Mouse (Mus musculus) frontal cortex, postnatal 10 days (tissue): ENCODE data around the gene Wwox.
"Not testable (repeated sequence)": the region's sequence is repeated elsewhere in the genome, so short reads cannot be mapped to it uniquely, and the experiment has no call there.

Experiments used
- DNase-seq, 2 experiments: peaks; one replicate each; pipeline ENCODE4 v3.0.0; 2022; ENCODE audit warnings: low spot score in 2 of 2, mixed read lengths in 1 of 2

Wwox gene

GRCm38 (mm10) chr8:114801428-114802134, 362.1 kb downstream of the Wwox start:
- DNase-seq: no peak

- no peak for DNase-seq
These were observed 363.7 kb downstream of the Wwox start for GRCm38 (mm10) chr8:114803113-114803512.

GRCm38 (mm10) chr8:114806826-114807420, 367.5 kb downstream of the Wwox start:
- DNase-seq: no peak

- DNase-seq: no peak
These were observed 368.4 kb downstream of the Wwox start for GRCm38 (mm10) chr8:114807676-114808426.

- no peak for DNase-seq
These were observed 371.0 kb downstream of the Wwox start for GRCm38 (mm10) chr8:114810470-114810869.

- no peak for DNase-seq
These were observed 374.4 kb downstream of the Wwox start for GRCm38 (mm10) chr8:114813830-114814229.

GRCm38 (mm10) chr8:114814769-114815736, 375.6 kb downstream of the Wwox start:
- DNase-seq: no peak

- no peak for DNase-seq
These were observed 376.9 kb downstream of the Wwox start for GRCm38 (mm10) chr8:114816343-114816742.

- DNase-seq: no peak
These were observed 377.5 kb downstream of the Wwox start for GRCm38 (mm10) chr8:114816949-114817348.

- no peak for DNase-seq
These were observed 382.1 kb downstream of the Wwox start for GRCm38 (mm10) chr8:114821543-114821942.

- DNase-seq: no peak
These were observed 386.0 kb downstream of the Wwox start for GRCm38 (mm10) chr8:114825460-114825859.

GRCm38 (mm10) chr8:114826991-114827390, 387.5 kb downstream of the Wwox start:
- no peak for DNase-seq

GRCm38 (mm10) chr8:114827810-114828209, 388.4 kb downstream of the Wwox start:
- DNase-seq: not testable (repeated sequence)

- no peak for DNase-seq
These were observed 392.1 kb downstream of the Wwox start for GRCm38 (mm10) chr8:114831595-114831994.

GRCm38 (mm10) chr8:114832251-114832774, 392.9 kb downstream of the Wwox start:
- DNase-seq: no peak

- DNase-seq: no peak
These were observed 395.3 kb downstream of the Wwox start for GRCm38 (mm10) chr8:114834730-114835129.

GRCm38 (mm10) chr8:114839998-114840397, 400.5 kb downstream of the Wwox start:
- DNase-seq: no peak

GRCm38 (mm10) chr8:114847666-114848065, 408.2 kb downstream of the Wwox start:
- no peak for DNase-seq

GRCm38 (mm10) chr8:114849461-114849860, 410.0 kb downstream of the Wwox start:
- DNase-seq: no peak

GRCm38 (mm10) chr8:114850014-114850870, 410.8 kb downstream of the Wwox start:
- DNase-seq: no peak
